Mouse (Mus musculus): ENCODE measurements around the gene Cox7a2. TPM values are rescaled to one million over a fixed set of nuclear protein-coding genes. Genes with fewer than 3 reads are reported as not detected.
A peak's percentile ranks its signal among the peaks of the same experiment; 100 is the strongest.

Cox7a2 gene
- 100 to 1,000 TPM; 382 to 395 TPM for total RNA-seq (2021)
- long read RNA-seq, experiment 1, transcript Cox7a2-201 (4 exons, 659 nt) = major isoform, 297 of 365 reads
- long read RNA-seq, experiment 1, partial matches to known transcripts = 2 of 365 reads
- long read RNA-seq, experiment 1, other reads (novel, unspliced or antisense) = 64 of 365 reads
- long read RNA-seq, experiment 2, transcript Cox7a2-202 (2 exons, 344 nt) = minor isoform, 7 of 912 reads
- long read RNA-seq, experiment 2, transcript Cox7a2-201 (4 exons, 659 nt) = major isoform, 727 of 912 reads
- long read RNA-seq, experiment 2, partial matches to known transcripts = 2 of 912 reads
- long read RNA-seq, experiment 2, other reads (novel, unspliced or antisense) = 175 of 912 reads

DNA sequence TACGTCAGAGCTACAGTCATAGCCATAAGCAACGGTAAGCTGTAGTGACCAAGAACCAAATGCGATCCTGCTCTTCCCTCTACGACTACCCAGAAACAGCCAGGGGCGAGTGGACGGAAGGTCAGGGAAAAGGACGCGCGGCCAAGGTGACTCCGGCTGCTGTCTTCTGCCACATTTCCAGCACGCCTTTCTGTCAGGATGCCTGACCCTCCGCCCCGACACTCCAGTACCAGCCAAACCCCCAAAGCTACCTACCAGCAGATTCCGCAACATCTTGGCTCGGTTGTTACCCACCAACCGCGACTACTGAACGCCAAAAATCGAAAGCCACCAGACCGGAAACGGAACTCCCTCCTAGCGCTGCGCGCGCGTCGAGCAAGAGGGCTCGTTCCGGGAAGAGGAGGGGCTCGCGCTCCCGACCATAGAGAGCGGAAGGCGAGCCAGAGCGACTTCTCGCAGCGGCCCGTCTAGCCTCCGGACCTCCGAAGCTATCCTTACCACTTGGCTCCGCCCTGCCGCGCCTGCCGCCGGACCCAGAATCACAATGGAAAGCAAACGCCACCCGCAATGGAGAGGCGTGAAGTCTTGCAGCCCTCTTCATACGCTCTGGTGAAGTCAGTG, at the start of gene Cox7a2:
TSS of gene Cox7a2 (minus strand) at position 494 of the 621 bp plus-strand sequence.
- DNase-seq (ENCODE audit: low spot score in 2 of 2) = peak; percentile 88 to 95

DNA sequence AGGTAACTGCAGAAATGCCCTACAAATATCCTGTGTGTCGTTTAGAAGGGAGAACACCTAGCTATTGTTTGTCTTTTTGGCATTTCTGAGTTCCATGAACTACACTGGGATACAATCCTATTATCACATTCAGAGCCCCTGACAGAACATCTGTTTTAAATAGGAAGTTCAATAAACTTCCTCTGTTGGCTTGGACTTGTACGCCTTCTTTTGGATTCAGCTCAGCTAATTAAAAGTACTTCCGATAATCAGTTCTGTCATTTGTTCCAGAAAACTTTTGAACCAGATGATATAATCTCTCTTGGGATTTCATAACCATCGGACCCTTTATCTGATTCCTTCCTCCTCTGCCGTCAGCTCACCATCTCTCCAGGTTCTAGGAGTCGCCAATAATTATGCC, 49.7 kb upstream of the Cox7a2 start:
- no peak for DNase-seq (ENCODE audit: low spot score in 2 of 2)

DNA sequence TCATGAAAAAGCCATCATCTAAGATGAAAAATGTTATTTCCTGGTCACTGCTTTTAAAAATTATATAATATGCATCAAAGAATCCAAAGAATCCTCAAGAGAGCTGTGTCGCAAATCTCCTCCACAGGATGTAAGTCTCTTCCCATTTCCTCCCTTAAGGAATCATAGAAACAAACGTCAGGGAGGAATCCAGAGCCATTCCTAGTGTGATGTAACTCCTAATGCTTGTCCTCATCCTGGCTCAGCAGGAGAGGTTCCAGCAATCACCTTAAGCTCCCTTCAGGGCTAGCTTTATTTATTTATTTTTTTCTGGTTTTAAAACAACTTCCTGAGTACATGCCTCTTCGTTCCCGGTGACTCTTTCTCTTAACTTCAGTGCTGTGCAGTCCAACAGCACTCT, 47.5 kb upstream of the Cox7a2 start:
- no peak for DNase-seq (ENCODE audit: low spot score in 2 of 2)

DNA sequence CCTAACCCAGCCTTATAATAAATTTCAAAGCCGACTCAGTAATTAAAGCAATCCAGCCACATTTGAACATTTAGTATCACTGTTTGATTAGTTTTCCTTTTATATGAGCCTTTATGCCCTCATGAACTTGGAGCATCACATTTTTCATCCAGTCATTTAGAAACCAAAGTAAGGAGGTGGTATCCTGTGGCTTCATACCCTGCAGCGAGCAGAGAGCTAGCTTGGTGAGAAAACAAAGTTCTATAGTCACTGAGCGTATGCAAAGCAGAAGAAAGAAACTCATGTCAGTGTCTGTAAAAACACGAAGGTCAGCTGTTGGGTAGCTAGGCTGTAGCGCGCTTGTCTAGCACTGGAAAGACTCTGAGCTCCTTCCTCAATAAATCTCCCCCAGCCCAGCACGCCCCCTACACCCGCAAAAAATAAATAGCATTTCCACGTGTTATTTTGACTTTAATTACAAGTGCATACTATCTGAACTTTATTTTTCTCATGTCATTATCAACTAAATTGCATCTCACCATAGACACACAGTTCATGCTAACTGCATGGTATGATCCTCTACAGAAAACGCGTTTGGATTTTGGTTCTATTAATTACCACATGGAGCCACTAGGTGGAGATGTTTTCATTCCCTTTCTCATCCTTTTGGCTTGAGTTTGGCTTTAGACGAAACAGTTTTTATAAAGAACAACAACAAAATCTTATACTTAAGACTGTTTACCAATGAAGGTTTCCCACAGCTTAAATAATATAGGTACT, 46.8 kb upstream of the Cox7a2 start:
- peak in 1 of 2 experiments; percentile 68 for DNase-seq (ENCODE audit: low spot score in 2 of 2)

DNA sequence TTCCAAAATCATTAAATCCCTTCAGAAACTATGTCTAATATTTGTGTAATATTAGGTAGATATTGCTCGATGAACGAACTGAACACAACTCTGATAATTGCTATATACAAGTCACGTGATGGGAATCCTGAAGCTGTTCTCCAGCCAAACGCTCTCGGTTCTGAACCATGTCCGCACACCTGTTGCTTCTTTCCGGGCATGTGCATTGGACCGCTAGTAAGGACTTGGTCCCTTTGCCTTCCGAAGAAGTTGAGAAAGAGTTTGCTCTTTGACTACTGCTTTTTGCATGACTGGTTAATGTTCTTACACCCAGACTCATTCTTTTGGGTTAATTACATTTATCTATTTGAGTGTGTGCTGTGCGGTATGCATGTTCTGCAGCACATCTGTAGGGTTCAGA, 45.7 kb upstream of the Cox7a2 start:
- DNase-seq (ENCODE audit: low spot score in 2 of 2) = no peak

DNA sequence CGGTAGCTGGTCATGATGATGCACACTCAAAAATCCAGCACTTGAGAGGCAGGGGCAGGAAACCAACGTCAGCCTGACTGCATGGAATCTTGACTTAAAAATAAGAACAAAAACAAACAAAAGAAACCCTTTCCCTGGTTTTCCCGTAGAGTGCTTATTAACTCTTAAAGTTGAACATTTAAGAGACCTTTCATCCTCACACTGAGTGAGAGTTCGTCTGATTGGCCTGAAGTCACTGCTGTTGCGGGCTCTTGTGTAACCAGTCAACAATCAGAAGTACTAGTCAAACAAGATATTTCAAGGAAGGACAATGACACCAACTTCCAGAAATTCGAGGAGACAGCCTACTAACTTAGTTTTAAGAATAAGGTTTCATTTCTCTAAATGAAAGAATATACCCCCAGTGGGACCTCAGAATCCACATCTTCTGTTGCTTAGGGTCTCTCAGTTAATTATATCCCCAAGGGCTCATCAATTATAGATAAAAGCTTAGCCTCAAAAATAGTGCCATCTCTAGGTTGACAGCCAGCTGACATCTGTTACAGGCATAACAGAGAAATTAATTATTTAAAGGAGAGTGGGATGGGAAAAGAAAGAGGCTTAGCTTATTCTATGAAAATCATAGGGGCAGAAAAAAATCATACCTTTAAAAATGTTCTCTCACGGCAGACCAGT, 36.9 kb upstream of the Cox7a2 start:
- no peak for DNase-seq (ENCODE audit: low spot score in 2 of 2)

DNA sequence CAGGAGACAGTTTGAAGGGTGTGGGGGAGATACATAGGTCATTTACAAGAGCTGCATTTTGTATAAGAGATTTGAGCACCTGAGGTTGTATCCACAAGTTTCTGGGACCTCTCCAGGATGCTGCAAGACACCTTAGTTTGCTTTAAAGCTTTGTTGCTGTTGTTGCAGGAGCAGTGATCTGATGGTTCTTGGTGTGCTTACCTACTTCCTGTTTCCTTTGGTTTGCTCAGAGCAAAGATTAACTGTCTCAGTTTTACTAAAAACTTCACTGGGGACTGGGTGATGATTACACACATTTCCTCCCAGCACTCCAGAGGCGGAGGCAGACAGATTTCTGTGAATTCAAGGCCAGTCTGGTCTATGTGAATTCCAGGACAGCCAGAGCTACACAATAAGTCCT, 35.4 kb upstream of the Cox7a2 start:
- DNase-seq (ENCODE audit: low spot score in 2 of 2) = no peak

DNA sequence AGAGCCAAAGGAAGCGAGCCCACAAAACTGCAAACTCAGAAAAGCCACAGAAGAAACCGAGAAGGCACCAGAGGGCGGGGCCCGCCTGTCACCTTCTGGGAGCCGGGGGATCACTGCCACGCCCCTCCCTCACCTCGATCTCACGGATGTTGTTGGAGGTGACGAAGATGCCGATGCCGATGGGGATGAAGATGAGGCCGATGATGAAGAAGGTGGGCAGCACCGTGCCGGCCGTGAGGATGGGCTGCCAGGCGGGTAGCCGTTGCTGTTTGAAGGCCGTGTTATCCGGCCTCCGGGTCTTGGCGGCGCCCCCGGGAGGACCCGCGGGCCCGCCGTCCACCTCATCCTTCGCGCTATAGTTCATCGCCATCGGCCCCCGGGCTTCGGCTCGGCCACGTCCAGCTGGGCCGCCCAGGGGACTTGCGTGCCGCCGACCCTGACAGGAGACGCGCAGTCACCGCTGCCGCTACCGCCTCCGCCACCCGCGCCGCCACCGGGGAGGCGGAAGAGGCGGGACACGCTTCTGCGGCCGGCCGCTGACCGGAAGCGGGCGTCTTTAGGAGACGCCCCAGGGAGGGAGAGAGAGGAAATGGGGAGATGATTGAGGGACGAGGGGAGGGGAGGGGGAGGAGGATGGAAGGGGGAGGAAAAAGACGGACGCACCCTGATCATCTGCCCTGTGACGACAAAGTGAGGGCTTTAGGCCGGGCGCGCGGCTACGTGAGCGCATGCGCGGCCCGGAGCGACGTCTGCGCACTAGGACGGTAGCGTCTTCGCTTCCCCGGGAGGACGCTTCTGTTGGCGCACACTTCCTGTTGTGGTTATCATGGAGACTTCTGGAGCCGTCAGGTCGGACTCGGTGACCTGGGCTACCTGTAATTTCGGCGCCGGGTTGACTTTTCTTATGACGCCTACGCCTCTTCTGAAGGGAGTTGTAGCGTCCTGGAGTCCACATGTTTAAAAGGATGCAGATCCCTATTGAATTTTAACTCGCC, 33.5 kb upstream of the Cox7a2 start, which contains the start of gene Tmem30a:
TSS of gene Tmem30a (minus strand) at position 667 of the 995 bp plus-strand sequence.
- DNase-seq (ENCODE audit: low spot score in 2 of 2) = peak; percentile 92 to 97

DNA sequence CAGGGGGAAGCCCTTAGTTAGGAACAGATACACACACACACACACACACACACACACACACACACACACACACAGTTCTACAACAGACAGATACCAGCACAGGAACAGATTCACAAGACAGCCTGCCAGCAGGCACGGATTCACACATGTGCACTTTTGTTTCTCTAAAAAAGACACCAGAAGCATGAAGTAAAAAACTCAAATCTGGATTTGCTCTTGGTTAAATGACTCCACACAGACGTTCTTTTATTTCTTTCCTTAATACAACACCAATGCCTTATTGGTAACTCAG, 26.1 kb upstream of the Cox7a2 start:
- peak; percentile 52 to 83 for DNase-seq (ENCODE audit: low spot score in 2 of 2)

DNA sequence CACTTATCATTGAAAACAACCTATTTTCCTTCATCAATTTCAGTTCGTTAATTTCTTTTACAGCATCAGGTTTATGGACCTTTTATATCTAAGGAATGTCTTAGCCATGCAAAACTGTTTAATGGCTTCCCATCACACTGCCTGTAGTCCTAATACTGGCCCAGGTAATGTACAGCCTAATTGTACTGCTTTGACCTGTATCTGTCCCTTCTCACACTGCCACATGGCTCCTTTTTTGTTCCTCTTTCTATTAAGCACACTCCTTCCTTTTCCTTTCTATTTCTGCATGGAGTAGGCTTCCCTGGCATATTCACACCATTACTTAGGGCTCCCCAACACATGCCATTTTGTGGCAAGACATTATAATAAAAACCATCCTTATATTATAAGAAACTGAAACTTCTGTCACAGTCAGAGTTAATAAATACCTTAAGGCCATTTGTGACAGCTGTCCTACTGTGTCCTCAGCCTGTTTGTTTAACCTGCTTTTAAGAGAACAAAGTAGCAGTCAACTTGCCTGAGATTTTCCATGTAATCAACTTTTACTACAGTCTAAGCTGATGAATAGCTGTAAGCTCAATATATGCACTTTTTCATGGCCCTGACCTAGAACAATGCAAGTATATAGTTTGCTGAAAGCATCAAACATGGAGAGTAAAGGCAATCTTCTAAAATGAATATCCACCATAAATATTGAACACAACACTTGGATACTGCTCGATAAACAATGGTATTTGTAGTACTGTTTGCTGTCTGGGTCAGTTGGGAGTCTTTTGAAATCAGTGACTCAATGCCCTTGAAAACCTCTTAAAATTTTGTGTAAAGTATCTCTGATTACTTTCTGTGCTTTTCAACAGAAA, 25.5 kb upstream of the Cox7a2 start:
- no peak for DNase-seq (ENCODE audit: low spot score in 2 of 2)

DNA sequence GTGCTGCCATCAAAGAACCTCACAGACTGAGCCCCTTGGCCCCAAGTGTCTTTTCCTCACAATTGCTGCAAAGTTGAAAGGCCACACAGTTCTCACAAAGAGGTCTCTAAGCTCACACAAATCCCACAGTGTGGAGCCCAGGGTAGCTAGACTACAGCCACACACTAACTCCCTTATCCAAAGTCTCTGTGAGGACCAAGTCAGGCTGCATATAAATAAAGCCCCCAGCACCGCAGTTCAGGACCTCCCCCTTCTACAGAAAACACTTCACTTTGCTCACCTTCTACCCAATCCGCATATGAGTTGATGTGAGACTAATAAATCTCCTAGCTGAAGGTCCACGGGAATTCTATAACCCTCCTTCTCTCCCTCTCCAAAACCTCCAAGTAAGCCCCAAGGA, 24.8 kb upstream of the Cox7a2 start:
- no peak for DNase-seq (ENCODE audit: low spot score in 2 of 2)

DNA sequence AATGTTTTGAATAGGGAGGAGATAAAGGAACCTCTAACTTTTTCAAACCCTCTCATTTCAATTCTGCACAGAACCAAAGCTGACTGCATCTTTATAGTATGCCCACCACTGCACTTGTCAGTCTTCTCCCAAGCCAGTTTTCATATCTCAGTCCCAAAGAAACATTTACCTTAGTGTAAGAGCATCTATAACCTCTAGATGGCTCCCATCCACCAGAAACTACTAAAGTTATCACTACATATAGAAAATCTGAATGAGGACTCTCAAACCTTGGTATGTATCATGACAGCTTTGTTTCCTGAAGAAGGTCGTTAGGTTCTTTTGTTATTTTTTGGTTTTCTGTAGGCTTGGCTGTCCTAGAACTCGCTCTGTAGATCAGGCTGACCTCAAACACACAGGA, 19.7 kb upstream of the Cox7a2 start:
- DNase-seq (ENCODE audit: low spot score in 2 of 2) = no peak

DNA sequence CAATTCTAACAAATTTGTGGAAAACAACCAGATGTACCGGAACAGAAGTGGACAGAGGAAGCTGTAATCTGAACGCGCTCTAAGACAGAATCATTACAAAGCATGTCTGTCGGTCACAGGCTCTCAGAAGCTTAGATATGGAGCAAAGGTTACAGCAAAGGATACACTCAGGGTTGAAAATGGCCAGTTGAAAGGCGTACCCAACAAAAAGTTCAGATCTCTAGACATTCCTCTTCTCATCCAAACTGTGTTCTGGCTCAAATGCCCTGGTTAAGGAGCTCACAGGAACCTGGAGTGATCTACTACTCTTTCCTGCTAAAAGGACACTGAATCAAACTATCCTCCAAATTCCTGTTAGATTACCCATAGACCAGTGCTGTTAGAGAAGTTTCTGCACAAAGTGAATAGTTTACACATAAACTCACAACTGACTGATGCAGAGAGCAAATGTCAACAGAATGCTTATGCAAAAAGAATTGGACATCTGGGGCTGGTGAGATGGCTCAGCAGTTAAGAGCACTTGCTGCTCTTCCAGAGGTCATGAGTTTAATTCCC, 7.4 kb upstream of the Cox7a2 start:
- no peak for DNase-seq (ENCODE audit: low spot score in 2 of 2)

DNA sequence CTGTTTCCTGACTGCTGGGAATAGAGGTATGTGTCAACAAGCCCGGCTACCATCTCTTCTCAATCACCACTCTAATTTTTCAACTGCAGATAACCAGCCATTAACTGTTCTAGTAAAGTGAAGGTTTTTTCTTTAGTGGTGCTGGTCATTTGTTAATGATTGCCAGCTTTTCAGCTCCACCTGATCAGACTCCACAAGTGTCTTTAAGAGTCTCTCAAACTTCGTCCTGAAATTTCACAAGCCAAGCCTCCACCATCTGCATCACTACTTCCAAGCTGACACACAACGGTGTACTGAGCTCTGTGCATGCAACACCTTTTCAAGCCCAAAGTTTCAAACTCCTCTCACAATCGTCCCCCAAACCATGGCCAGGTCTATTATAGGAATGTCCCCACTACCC, 5.7 kb upstream of the Cox7a2 start:
- no peak for DNase-seq (ENCODE audit: low spot score in 2 of 2)

DNA sequence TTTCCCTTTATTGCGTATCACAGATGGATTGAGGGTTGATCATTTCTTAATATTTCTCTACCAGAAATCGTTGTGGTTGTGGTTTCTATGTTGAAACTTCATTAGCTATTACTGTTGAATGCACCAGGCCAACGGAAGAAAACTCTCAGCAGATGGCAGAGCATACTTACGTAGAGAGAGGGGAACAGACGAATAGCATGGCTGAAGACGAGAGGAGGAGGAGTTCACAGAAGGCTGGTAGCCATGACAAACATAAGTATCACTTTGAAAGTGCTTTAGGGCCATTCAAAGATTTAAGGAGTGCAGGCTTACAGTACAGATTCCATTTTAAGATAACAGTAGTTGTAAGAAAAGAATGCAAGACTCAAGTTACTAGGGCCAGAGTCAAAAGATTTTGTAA, 2.8 kb upstream of the Cox7a2 start:
- DNase-seq (ENCODE audit: low spot score in 2 of 2) = no peak

DNA sequence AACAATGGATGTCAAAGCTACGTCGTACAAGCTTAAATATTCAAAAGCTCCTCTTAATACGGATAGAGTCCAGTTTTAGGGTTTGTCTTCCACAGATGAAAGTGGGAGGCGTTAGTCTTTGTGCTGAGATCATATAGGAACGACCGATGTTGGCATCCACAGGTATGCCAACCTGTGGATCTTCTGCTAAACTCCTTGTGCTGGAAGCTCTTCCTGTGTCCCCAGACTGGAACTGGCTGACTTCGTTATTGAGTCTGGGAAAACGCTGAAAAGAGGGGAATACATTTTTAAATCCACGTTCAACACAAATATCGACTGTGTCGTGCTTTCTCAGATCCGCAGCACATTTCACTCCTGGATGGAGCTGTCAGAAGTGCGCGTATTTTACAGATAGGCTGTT, 398 bp upstream of the Cox7a2 start:
- no peak for DNase-seq (ENCODE audit: low spot score in 2 of 2)

DNA sequence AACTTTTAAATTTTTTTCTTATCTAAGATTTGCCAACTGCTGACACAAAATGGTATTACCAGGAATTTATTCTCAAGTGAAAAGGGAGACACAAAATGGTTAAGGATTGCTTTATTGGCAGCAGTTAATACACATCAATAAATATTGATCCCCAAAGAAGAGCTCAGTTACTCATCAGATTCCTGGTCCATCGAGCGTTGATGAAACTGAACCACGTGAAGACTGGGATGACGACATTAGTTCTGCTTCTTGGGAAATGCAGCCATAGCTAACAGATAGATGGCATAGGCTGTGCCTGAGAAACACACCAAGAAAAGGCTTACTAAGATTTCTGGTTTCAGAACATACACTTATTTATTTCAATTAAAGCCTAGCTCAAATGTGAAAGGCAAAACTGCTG, 4.4 kb downstream of the Cox7a2 start:
- no peak for DNase-seq (ENCODE audit: low spot score in 2 of 2)

DNA sequence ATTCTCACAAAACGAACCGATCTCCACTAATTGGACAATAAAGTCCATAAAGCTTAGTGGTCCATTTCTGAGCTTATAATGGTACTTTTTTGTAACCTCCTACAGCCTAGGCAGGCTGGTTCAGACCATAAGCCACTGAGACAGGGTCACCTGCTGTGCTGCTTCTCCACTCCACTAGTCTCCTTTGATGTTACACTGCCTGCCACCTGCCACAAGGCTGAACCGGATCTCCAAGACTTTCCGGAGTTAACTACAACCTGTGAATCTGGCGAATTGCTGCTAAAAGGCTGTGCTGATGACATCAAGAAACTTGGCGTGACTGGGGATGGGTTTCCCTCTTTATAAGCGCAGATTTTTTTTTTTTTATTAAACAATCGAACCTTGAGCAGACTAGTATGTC, 7.8 kb downstream of the Cox7a2 start:
- no peak for DNase-seq (ENCODE audit: low spot score in 2 of 2)

DNA sequence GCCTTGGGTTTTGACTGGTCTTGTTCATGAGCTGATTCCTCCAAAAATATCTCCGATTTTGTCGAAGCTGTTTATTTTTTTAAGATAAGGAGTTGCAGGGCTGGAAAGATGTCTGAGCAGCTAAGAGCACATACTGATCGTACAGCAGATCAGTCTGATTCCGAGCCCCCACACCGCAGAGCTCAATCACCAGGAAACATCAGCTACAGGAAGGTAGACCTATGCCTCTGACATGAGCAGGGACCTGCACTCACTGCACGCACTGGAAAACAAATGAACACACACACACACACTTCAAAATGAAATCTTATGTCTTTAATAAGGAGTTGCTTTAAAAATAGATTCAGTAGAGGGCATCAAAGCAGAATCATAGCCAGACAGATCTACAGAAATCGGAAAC, 9.0 kb downstream of the Cox7a2 start:
- DNase-seq (ENCODE audit: low spot score in 2 of 2) = no peak
